Mouse (Mus musculus) right cerebral cortex, postnatal 4 days (tissue): ENCODE measurements around the gene Tymp.

ENCODE experiments used
- DNase-seq: peaks from one replicate; pipeline ENCODE4 v3.0.0-alpha.2; 2022

Tymp gene

DNA sequence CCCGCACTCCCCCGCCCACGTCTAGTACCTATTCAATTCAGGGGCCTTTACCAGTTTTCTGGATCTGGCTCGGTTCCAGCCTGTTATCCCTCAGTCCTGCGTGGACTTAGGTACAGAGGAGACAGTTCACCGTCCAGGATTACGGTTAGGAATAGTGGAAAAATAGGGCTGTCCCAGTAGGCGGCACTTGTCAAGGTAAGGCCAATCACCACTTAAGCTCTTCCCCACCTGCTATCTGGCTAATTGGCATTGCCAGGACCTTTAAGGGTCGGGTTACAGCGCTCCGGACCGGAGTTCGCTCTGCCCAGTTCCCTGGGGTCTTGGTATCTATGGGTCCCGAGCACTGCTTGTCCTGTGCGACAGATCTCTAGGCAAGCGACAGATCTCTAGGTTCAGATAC, at the start of gene Tymp:
Gene Tymp, minus strand, starts transcription at position 83 of the 400 bp plus-strand sequence.
- DNase-seq = no peak

DNA sequence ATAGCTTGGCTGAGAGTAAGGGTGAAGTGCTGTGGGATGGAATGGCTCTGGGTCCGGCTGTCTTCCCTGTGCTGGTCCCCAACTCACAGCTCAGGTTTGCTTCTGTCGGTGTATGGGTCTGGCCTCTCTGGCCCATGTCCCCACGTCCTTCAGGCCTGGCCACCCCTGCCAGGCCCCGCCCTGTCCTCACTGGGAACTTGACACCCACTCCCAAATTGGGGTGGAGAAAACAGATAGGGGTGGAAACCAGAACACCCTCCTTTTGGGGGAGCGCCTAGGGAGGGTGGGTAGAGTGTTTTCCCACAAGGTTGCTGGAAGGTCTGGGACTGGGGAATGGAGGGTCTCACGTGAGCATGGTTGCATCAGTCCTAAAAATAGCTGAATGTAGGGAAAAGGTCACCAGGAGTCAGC, 48.9 kb upstream of the Tymp start, which contains the start of gene Cpt1b:
Gene Cpt1b, minus strand, starts transcription at position 153 of the 411 bp plus-strand sequence.
- no peak for DNase-seq

DNA sequence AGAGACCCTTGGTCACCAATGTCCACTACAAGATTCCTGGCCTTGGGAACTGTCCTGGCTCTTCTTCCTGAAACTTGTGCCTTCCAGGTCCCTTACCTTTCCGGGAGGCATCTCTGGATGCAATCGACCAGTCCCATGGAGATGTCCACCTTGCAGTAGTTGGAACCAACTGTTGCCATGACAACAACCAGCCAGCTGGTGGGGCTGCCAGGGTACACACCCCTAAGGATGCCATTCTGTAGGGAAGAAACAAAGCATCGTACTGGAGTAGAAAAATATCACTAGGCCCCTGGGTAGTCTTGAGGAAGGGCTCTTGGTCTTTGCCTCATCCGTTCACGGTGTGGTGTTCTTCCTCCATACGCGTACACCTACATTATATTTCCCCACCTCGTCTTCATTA, 47.8 kb upstream of the Tymp start:
- no peak for DNase-seq

DNA sequence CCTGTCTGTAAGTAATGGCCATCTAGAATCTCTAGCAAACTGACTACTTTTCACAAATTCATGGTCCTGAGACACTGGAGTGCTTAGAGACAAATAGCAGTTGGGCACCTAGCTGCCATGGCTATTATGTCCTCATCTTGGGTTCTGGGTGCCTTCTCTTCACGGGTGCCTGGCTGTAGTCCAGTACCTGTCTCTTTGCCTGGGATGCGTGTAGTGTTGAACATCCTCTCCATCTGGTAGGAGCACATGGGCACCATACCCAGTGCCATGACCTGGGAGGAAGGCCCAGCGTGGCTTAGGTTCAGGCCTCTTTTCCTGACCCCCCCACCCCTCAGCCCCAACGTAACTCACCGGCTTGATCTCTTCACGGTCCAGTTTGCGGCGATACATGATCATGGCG, 45.1 kb upstream of the Tymp start:
- no peak for DNase-seq

DNA sequence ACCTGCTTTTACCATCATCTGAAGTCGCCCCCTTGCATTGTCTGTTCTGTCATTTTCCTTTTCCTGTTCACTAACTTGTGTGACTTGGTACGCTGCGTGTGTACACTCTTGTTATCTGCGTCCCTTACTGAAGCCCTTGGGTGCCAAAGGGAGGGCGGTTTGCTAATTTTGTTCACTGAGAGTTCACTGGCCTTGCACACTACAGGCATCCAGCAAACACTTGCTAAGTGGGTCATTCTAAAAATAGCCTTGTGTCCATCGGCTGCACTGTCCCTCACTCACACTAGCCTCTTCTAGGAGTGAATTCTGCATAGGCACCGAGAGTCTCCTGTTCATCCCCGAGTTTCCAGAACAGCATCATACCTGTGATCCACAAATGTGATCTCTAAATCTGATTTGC, 38.4 kb upstream of the Tymp start:
- DNase-seq = no peak

DNA sequence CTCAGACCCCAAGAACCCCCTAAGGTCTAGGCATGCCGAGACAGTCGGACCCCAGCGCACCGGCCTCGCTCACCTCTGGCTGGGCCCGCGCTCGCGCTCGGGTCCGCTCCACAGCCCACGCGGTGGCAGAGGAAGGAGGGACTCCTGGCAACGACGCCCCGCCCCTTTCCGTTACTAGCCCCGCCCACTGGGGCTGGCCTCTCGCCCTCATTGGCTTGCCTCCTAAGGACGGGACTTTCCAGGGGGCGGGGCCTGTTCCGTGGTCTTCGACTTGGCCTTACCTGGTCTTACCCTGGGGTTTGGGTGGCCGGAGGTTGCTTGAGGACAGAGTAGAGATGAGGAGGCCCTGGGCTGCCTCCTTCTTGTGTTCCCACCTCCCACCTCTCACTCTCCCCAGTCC, 33.3 kb upstream of the Tymp start, which contains the start of gene Syce3:
Gene Syce3, minus strand, starts transcription at position 386 of the 400 bp plus-strand sequence.
- DNase-seq = no peak

DNA sequence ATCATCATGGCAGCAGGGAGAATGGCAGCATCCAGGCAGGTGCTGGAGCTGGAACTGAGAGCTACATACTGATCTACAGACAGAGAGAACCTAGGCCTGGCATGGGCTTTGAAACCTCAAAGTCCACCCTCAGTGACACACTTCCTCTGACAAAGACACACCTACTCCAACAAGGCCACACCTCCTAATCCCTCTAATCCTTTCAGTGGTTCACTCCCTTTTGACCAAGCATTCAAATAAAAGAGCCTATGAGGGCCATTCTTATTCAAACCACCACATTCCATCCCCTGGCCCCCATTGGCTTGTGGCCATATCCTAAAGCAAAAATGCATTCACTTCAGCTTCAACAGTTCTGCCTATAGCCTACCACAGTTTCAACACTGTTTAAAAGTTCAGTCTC, 29.9 kb upstream of the Tymp start:
- DNase-seq = no peak

DNA sequence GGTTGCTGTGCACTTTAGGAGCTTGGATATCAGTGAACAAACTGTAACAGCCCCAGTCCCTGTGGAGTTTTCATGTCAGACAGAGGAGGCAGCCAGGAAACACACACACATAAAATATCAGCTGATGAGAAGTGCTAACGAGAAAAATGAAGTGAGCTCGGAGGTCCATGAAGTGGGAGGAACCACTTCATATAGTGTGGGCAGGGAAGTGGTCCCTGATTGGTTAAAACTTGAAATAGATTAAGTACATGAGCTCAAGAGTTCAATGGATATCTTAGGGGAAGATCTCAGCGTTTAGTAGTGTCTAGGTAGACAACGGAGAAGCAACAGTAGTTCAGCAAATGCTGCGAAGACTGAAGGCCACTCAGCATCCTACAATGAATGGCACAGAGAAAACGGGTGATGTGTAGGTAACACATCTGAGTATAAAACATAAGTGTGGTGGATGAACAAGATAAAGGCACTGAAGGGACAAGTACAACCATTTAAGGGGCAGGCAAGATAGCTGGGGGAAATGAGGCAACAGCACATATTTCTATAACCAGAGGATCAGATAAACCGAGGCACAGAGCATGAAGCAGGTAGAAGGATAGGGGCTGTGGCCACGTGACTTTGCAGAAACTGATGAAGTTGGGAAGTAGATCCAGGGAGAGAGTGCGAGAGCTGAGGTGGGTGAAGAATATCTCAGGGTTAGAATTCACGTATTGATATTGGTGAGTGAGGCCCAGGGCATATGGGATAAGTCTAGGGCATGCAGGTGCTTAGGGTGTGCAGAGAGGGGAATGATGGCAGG, 28.2 kb upstream of the Tymp start:
- no peak for DNase-seq

DNA sequence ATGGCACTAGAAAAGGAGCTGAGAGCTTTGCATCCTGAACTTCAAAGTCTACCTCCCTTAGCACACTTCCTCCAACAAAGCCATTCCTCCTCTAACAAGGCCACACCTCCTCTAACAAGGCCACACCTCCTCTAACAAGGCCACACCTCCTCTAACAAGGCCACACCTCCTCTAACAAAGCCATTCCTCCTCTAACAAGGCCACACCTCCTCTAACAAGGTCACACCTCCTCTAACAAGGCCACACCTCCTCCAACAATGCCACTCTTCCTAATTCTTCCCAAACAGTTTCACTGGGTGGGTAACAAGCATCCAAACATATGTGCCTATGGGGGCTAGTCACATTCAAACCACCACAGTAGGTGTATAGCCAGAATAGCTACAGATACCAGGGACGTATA, 25.6 kb upstream of the Tymp start:
- no peak for DNase-seq

DNA sequence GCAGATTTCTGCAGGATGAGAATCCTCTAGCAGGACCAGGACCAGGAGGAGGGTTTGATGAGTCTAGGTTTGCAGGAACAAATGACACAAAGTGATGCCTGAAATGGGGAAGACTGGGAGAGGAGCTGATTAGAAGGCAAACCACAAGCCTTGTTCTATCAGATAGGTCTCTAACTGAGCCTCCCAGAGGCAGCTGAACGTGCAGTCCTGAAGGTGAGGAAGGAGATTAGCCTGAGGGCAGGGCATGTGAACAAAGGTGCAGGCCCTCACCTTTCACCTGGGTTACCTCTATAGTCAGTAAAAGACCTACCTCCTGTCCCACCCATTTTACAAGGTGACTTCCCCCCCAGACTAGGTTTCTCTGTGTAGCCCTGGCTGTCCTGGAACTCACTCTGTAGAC, 22.9 kb upstream of the Tymp start:
- DNase-seq = no peak

DNA sequence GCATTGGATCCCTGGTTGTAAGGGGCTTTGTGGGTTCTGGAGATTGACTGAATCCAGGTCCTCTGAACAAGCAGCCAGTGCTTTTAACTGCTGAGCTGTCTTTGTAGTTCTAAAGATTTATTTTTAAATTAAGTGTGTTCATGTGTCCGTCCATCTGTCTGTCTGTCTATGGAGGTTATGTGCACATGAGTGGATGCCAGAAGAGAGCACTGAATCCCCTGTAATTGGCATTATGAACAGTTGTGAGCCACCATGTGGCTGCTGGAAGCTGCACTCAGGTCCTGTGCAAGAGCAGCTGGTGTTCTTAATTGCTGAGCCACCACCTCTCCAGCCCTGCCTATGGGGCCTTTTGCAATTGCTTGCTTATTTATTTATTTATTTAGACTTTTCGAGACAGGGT, 21.3 kb upstream of the Tymp start:
- DNase-seq = no peak

DNA sequence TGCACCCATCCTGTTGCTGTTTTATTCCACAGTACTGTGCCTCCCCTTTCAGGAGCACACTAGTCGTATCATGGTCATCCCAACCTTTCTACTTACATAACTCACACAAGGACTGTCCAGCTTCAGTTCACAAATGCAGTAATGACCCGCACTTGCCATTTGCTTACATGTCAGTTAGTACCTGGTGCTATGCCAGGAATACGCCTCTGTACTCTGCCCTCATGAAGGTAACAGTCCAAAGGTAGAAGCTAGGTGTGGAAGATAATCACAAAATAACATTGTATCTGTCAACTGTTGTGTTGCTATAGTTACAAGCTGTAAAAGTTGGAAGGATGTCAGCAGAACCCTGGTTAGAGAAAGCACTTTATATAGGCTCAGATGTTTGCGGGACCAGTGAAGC, 20.0 kb upstream of the Tymp start:
- no peak for DNase-seq

DNA sequence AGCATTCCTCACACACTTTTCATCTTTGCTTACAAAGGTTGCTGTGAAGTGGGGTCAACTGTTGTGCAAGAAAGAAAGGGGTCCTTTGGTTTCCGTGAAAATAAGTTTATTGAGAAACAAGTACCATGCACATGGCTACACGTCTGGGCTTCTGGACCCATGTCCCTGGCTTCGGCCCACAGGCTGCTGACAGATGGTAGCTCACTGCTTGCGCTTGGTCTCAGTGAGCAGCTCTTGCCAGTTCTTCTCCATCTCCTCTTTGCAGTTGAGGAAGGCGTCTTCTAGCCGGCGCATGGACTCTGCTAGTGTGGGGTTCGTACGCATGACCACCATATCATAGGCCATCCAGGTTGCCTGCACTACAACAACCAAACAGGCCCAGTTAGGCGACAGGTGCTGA, 13.2 kb upstream of the Tymp start:
- DNase-seq = no peak

DNA sequence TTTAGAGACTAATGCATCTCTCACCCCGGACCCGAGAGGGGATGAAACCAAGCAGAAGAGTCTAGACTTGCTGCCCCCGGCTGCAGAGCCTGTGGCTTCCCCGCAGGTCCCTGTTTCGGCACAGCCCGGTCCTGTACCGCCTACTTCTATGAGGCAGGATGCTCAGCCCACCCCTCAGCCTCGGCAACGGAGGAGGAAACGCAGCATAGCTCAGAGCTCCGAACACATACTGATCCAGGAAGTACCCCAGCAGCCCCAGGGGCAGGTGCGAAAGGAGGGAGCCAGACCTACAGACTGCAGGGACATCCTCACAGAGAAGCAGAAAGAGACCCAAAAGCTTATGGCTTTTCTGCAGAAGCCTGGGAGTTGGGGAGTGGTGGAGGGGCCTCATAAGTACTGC, 10.3 kb upstream of the Tymp start:
- DNase-seq = no peak

DNA sequence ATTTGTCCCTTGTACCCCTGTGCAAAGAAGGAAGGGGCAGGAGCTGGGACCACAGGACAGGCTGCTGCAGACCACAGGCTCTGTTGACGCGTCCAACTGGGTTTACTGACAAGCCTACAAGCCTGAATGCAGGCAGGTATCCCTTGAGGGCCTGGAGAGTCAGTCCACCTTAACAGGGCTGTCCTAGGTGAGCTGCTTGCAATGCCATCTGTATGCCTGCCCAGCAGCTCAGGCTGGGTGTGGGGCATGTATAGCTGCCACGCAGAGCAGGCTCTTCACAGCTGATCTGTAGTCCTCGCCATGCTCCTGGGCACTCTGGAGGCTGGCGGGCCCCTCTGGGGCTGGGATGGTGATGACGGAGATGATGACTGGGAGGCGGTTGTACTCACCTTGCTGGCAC, 7.8 kb upstream of the Tymp start, which contains the start of gene Klhdc7b:
Gene Klhdc7b, plus strand, starts transcription at position 301 of the 400 bp plus-strand sequence.
- no peak for DNase-seq

DNA sequence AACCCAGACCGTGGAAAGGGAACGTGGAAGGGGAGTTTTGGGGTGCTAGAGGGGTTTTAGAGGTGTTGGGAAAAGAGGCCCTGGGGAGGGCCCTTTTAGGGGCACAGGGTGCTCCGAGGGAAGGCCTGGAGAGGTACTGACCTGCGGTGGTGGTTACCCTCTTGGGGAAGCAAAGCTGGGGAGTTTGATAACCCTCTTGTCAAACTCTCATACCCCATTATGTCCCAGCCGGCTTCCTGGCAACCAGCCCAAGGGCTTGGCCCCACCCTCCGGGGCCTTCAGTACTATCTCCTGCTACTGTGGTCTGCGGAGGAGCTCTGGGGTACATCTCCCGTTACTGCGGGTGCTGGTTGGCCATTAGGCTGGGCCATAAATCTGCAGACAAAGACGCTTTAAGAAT, 2.6 kb upstream of the Tymp start:
- no peak for DNase-seq

DNA sequence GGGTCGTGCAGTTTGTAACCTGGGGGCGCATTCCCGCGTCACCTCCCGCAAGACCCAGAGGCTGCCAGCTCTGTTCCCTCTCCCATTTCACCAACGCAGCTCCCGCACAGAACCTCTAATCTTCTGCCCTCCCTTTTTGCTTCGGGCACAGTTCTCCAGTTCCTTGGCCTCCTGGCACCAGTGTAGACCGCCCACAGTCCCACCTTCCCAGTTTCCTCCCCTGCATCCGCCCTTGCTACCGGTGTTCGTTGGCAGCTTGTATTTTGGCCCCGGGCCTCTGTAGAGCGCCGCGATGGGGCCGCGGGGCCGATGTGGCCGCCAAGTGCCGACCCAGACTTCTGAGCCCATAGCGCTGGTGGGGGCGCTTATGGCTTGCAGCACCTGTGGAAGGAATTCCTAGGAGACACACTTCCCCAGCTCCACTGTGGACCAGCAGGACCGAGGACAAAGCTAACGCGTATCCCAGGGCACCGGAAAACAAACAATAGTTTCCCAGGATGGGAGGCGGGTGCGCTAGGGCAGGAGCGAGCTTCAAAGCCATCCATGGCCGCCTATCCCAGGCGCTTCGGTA, 2.1 kb upstream of the Tymp start, which contains the start of gene Odf3b:
Gene Odf3b, minus strand, starts transcription at position 452 of the 571 bp plus-strand sequence.
- DNase-seq = no peak

DNA sequence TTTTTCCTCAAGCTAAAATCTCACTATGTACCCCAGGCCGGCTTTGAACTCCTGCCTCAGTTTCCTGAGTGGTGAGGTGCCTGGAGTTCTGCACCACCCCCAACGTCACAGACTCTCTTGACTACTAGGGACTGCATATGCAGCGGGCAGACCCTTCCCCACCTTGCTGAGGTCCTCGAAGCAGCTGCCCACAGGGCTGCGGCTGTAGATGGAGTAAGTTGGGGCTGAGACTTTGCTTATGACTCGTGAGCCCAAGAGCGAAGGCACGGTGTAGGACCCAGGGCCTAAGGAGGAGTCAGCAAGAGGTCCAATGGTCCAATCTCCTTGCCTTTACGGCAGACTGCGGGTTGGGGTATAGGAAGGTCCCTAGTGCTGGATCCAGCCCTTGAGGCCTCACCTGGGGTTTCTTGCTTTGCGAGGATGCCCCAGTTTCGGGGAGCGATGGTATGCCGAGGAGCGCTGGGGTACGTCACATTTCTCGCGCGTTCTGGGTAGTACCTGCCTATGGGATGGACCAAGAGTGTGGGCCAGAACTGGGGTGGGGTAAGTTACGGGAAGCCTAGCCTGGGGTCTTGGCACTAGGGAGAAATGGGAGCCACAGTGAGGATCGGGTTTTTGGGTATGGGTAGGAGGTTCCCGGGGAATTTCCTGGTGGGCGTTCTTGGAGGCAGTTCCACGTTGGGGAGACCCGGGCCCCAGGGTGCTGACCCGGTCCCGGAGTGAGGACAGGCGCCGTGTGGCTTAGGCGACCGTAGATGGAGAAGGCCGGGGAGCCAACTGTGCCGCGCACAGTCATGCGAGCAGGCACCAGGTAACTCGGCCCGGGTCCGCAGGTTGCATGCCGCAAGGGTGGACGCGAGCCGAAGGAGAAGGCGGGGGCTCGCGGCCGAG, 1.3 kb upstream of the Tymp start:
- DNase-seq = no peak

DNA sequence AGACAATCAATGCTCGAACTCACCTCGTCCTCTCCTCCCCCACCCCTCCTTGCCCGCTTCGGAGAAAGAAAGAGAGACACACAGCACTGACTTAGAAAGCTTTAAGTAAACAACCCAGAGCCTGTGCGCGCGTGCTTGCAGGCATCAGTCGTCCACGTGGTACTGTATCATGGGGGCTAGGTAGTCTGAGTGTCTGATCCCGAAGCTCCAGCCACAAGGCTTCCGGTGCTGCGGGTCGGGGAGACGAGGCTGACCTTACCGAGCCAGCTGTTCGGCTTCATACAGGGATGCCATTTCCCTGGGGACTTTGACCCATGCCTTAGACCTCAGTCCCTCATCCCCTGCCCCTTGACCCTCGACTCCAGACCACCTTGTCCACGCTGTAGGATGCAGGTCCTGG, 523 bp upstream of the Tymp start:
- DNase-seq = no peak

DNA sequence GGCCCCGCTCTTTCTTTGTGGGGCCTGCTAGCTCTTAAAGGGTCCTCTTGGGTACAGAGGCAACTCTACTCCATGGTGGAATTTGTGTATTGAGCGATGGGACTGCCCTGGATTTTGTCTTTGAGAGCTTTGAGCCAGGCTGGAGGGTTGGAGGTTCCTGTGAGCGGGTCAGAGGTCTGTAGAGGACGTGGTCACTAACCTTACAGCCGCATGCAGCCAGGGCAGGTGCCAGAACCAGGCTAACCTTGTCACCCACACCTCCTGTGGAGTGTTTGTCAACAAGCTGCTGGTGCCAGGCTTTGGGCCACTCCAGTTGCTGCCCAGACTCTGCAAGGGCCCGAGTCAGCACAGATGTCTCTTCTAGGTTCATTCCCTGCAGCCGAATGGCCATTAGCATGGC, 799 bp downstream of the Tymp start:
- DNase-seq = no peak

DNA sequence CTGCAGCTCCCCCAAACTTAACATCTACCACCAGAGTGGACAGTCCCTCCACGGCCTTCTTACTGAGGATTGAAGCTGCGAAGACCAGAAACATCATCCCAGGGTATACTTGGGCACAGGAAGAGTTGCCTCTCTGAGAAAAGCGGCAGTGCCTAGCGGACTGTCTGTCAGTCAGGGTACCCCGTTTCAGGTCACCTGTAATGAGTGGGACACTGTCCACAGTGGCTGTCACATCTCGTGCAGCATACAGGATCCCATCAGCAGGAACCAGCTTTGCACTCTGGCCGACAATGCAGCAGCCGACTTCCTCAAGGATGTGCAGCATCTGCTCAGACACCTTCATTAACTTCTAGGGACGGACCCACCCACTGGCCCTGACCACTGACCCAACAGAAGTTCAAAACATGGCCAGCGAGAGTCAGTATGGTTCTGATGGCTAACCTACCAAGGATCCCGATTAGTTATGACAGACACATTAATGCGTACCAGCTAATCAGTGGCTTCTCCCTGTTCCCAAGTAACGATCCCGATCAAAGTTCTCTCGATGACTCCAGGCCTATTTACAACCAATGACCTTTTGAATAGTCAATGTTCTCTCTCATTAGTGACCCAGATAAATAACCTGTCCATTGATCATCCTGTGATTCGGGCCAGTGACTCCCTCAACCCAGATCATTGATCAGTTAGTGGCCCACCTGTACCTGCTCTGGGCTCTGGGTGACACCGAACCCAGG, 1.9 kb downstream of the Tymp start:
- no peak for DNase-seq

DNA sequence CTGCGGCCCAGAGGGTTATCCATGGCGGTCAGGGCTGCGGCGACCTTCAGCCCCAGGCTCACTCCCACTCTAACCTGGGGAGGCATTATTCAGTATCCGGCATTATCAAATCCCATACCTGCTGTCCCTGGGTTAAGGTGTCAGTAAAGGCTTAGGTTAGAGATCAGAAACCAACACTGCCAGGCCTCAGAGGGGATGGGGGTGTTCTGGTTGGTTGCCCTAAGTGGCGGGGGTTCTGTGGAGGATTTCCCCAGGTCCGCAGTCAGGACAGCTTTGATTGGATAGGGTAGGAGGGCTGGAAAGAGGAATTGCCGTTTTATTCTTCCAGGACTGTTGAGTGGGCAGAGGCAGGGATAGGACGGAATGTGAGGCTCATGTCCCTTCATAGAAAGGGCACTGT, 2.5 kb downstream of the Tymp start:
- DNase-seq = no peak

DNA sequence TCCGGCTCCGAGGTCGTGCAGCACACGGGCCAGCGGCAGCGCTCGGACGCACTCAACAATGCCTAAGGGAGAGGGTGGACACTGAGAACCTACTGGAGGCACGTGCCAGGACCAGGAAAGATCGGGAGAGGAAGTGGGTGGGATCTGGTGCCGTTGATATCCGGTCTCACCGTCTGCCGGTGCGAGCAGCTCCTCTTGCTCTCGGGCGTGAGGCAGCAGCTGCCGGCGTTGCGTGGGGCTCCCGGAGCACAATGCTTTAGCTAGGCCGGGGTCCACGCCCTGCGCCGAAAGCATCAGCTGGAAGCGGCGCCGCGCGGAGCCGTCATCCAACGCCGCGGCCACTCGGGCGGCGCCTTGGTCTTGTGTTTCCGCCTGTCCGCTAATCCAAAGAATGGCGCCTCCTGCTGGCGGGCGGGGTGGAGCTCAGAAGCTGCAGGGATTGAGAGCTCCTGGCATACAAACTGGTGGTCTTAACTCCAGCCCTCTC, 3.0 kb downstream of the Tymp start, which contains the start of gene Sco2:
Gene Sco2, minus strand, starts transcription at position 85 of the 487 bp plus-strand sequence.
- peak; percentile 99 for DNase-seq
